Mouse (Mus musculus): ENCODE measurements around the gene Chadl.

DNA sequence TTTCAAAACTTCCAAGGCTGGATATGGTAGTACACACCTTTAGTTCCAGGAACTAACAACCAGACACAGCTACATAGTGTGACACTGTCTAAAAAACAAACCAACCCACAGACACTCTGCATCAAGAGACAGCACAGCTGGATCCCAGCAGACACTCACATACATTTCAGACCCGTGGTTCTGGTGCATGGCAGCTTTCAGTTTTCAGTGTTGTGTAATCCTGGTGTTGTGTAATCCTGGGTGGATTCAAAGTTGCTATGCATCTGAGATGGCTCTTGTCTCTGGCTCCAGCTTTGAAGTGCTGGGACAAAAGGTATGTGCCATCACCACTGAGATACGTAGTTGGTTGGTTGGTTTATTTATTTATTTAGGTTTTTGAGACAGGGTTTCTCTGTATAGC is 1.4 kb upstream of the Chadl start:
- TF ChIP-seq CTCF (conservative IDR thresholded peaks at IDR 0.05; ENCODE audit: low read length) (no peak), NANOG (IDR thresholded peaks at IDR 0.05; ENCODE audit: borderline replicate concordance, low read length) (no peak)
